Mouse (Mus musculus) lung, adult 2 months (tissue): ENCODE results near the gene Osbp.

ENCODE experiments used
- CTCF ChIP-seq: fragments of 200-500 bp; IDR thresholded peaks from 2 replicates; pipeline ENCODE4 v1.5.1; 2011; ENCODE audit warnings: mild to moderate bottlenecking, low read length, control low read depth; ENCODE audit not compliant: insufficient read depth
- POLR2A ChIP-seq: fragments of 200-500 bp; IDR thresholded peaks from 2 replicates; pipeline ENCODE4 v1.6.1; 2011; ENCODE audit warnings: low read depth, mild to moderate bottlenecking, control low read depth, low read length, borderline replicate concordance; ENCODE audit errors: extremely low read depth

DNA sequence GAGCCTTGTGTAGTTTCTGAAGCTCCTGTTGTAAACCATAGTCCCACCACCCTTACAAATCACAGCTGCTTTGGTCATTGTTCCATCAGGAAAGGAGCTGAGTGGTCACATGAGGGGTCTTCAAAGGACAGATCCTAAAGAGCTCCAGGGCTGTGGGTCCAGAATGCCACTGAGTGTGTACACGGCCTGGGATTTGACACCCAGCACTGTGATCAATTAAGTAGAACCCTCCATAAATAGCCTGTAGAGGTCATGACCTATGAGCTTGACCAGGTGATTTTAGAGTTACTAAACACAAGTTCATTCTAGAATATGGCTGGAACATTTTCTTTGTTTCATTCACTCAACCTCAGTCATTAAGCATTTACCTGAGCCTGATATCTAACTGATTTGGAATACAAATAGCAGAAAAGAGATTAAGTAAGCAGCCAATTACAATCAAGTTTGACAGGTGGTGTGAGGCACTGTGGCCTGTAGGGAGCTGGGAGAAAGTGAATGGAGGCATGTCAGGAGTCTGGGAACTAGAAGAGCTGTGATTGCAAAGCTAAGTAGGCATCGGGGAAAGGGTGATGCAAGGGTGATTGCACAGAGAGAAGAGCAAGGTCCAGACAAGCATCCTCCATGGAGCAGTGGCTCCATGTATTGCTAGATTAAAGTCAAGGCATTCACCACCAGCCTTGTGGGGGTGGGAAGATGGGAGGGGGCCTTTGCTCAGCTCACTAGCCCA, 30.1 kb downstream of the Osbp start:
- TF ChIP-seq CTCF (no peak), POLR2A (no peak)
